Mouse (Mus musculus) subcutaneous adipose tissue, adult 2 months (tissue): ENCODE results near the gene Dyrk2. TPM values are rescaled to one million over a fixed set of nuclear protein-coding genes. Genes with fewer than 3 reads are reported as not detected.

Experiments used
- polyA plus RNA-seq: library from polyadenylated mRNA; depleted of rRNA; stranded (reverse); fragments of >200 nt; gene quantifications from 2 replicates; pipeline ENCODE4 v1.2.3, GENCODE M21; 2012; ENCODE audit warnings: low replicate concordance; rRNA removed

Gene Dyrk2
- 14.9 and 33.8 TPM in 2 replicates for polyA plus RNA-seq

DNA sequence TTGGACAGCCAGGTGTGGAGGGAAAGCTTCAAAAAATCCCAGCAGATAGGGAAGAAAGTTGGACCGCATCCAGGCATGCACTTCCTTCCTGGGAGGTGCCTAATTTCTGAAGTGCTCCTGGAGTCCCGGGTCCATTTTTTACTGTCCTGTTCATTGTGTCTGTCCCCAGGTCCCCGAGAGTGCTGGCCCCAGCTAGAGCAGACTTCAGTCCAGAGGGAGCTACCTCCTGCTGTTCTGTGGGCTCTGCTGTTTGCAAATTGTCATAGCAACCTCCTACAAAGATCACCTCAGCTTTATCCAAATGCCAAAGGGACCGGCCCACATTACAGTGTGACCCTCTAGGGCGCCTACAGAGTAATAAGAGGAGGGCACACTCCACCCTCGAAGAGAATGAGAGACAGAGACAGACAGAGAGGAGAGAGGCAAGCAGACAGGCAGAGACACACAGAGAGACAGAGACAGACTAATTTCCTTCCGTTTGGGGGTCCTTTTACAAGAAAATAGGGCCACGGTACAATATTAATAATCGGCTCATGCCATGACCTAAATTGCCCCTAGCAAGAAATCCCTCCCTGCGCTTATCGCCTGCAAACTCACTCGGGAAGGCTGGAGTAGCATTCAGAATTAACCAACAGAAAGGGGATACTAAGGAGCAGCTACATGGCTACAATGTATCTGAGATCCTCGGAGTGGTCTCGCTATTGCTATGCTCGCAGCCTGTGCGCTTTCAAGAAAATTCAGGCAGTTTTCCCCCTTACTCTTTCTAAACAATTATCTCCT lies at the start of gene Dyrk2:
Gene Dyrk2 (minus strand): TSS at position 9 of the 780 bp plus-strand sequence.

